Mouse (Mus musculus) CH12.LX (cell line): ENCODE measurements around the gene Lzts3. TPM values are rescaled to one million over a fixed set of nuclear protein-coding genes. Genes with fewer than 3 reads are reported as not detected.

ENCODE experiments used
- DNase-seq: peaks from one replicate; pipeline ENCODE4 v3.0.0-alpha.2; 2013; ENCODE audit errors: extremely low read depth
- H3K27ac ChIP-seq: 2 replicates; pipeline ENCODE4 v1.5.1; 2012; ENCODE audit warnings: low read depth, mild to moderate bottlenecking, control low read depth, moderate library complexity; ENCODE audit not compliant: insufficient read depth
- H3K27me3 ChIP-seq: replicated peaks from 2 replicates; pipeline ENCODE3; 2012; ENCODE audit warnings: inconsistent platforms
- H3K36me3 ChIP-seq, 2 experiments: replicated peaks in 1 of 2; 2 replicates each; pipeline versions ENCODE3 to v1.6.1; 2012; ENCODE audit warnings: inconsistent platforms in 1 of 2, low read length in 1 of 2, mild to moderate bottlenecking in 1 of 2, mixed read lengths in 1 of 2, moderate library complexity in 1 of 2; ENCODE audit not compliant: control insufficient read depth in 1 of 2, insufficient read depth in 1 of 2
- H3K4me1 ChIP-seq, 2 experiments: 2 replicates each; pipeline ENCODE4 v1.6.1; 2012; ENCODE audit warnings: inconsistent platforms in 1 of 2, moderate library complexity in 1 of 2; ENCODE audit not compliant: insufficient read depth in 2 of 2, control insufficient read depth in 1 of 2
- H3K4me2 ChIP-seq: 2 replicates; pipeline ENCODE4 v1.6.1; 2012; ENCODE audit warnings: low read depth, mild to moderate bottlenecking, control low read depth; ENCODE audit not compliant: poor library complexity, insufficient read depth, severe bottlenecking
- H3K4me3 ChIP-seq, 3 experiments: fragments of 150-350 bp in 1 of 3; sonication (generic) in 1 of 3; replicated peaks in 1 of 3; 2 replicates each; pipeline versions ENCODE3 to v1.5.1; 2011 to 2012; ENCODE audit warnings: low read depth in 2 of 3, low read length in 2 of 3, mild to moderate bottlenecking in 2 of 3, moderate library complexity in 2 of 3, control low read depth in 1 of 3, improper control_type of control experiment in 1 of 3, inconsistent platforms in 1 of 3, mixed read lengths in 1 of 3; ENCODE audit not compliant: poor library complexity in 1 of 3
- H3K79me2 ChIP-seq: replicated peaks from 2 replicates; pipeline ENCODE4 v1.6.1; 2012; ENCODE audit warnings: mild to moderate bottlenecking, moderate library complexity; ENCODE audit not compliant: control insufficient read depth, poor library complexity, insufficient read depth, severe bottlenecking; ENCODE audit errors: extremely low read depth
- H3K9ac ChIP-seq: 2 replicates; pipeline ENCODE4 v1.6.1; 2012; ENCODE audit warnings: low read depth, mild to moderate bottlenecking, control low read depth, moderate library complexity; ENCODE audit not compliant: insufficient read depth
- H3K9me3 ChIP-seq: replicated peaks from 2 replicates; pipeline ENCODE3; 2012; ENCODE audit warnings: low read length, inconsistent platforms, mixed read lengths
- CHD1 ChIP-seq: IDR thresholded peaks from 2 replicates; pipeline ENCODE4 v1.6.1; 2012; ENCODE audit warnings: low read depth, low read length, improper control_type of control experiment, inconsistent platforms
- CTCF ChIP-seq, 2 experiments: IDR thresholded peaks in 1 of 2; conservative IDR thresholded peaks in 1 of 2; 2 replicates each; pipeline ENCODE4 v1.5.1; 2011 to 2012; ENCODE audit warnings: low read depth in 2 of 2, low read length in 2 of 2, improper control_type of control experiment in 1 of 2, inconsistent platforms in 1 of 2, mild to moderate bottlenecking in 1 of 2, moderate library complexity in 1 of 2
- ELF1 ChIP-seq: IDR thresholded peaks from 2 replicates; pipeline ENCODE4 v1.6.1; 2014; ENCODE audit warnings: low read depth, mild to moderate bottlenecking, inconsistent platforms, low read length, improper control_type of control experiment
- ETS1 ChIP-seq: conservative IDR thresholded peaks from 2 replicates; pipeline ENCODE4 v1.6.1; 2012; ENCODE audit warnings: low read depth, mild to moderate bottlenecking, inconsistent platforms, low read length, improper control_type of control experiment, moderate library complexity
- HCFC1 ChIP-seq: IDR thresholded peaks from 2 replicates; pipeline ENCODE4 v1.6.1; 2012; ENCODE audit warnings: low read depth, mild to moderate bottlenecking, inconsistent platforms, low read length, improper control_type of control experiment
- JUN ChIP-seq: IDR thresholded peaks from 2 replicates; pipeline ENCODE4 v1.6.1; 2011; ENCODE audit warnings: low read depth, mild to moderate bottlenecking, low read length, improper control_type of control experiment, moderate library complexity; ENCODE audit not compliant: insufficient read depth
- MAZ ChIP-seq: IDR thresholded peaks from 2 replicates; pipeline ENCODE4 v1.6.1; 2012; ENCODE audit warnings: low read depth, mild to moderate bottlenecking, inconsistent platforms, low read length, improper control_type of control experiment, moderate library complexity
- MEF2A ChIP-seq: IDR thresholded peaks from 2 replicates; pipeline ENCODE4 v1.6.1; 2014; ENCODE audit warnings: low read depth, mild to moderate bottlenecking, inconsistent platforms, low read length, improper control_type of control experiment, borderline replicate concordance
- MYC ChIP-seq: IDR thresholded peaks from 2 replicates; pipeline ENCODE4 v1.6.1; 2011; ENCODE audit warnings: low read depth, mild to moderate bottlenecking, improper control_type of control experiment, low read length
- NELFE ChIP-seq: IDR thresholded peaks from 2 replicates; pipeline ENCODE4 v1.6.1; 2011; ENCODE audit warnings: low read depth, low read length, improper control_type of control experiment
- POLR2A ChIP-seq: IDR thresholded peaks from 2 replicates; pipeline ENCODE4 v1.6.1; 2011; ENCODE audit warnings: low read depth, mild to moderate bottlenecking, improper control_type of control experiment, low read length
- POLR2AphosphoS2 ChIP-seq: IDR thresholded peaks from 2 replicates; pipeline ENCODE4 v1.6.1; 2011; ENCODE audit warnings: low read depth, low read length, improper control_type of control experiment
- RAD21 ChIP-seq: IDR thresholded peaks from 2 replicates; pipeline ENCODE4 v1.6.1; 2011; ENCODE audit warnings: low read depth, mild to moderate bottlenecking, low read length, improper control_type of control experiment, moderate library complexity
- RCOR1 ChIP-seq: conservative IDR thresholded peaks from 2 replicates; pipeline ENCODE4 v1.6.1; 2012; ENCODE audit warnings: low read depth, mild to moderate bottlenecking, inconsistent platforms, low read length, improper control_type of control experiment
- SMC3 ChIP-seq: IDR thresholded peaks from 2 replicates; pipeline ENCODE4 v1.6.1; 2011; ENCODE audit warnings: low read depth, low read length, improper control_type of control experiment
- TCF12 ChIP-seq: IDR thresholded peaks from 2 replicates; pipeline ENCODE4 v1.6.1; 2014; ENCODE audit warnings: low read depth, mild to moderate bottlenecking, inconsistent platforms, low read length, improper control_type of control experiment
- ZKSCAN1 ChIP-seq: IDR thresholded peaks from 2 replicates; pipeline ENCODE4 v1.6.1; 2012; ENCODE audit warnings: low read depth, inconsistent platforms, low read length, improper control_type of control experiment, borderline replicate concordance
- ZNF384 ChIP-seq: IDR thresholded peaks from 2 replicates; pipeline ENCODE4 v1.6.1; 2012; ENCODE audit warnings: low read depth, low read length, improper control_type of control experiment, inconsistent platforms
- dilution Hi-C: fragments of 300-500 bp; cut with MboI; formaldehyde crosslinking; loops from 2 replicates; pipeline ENCODE4 v1.14.3; 2020; ENCODE audit warnings: low sequenced_read_pairs; ENCODE audit not compliant: extremely low pct_unique_long_range_greater_than_20kb, extremely low pct_ligation_motif_present
- in situ Hi-C: fragments of 300-500 bp; cut with MboI; formaldehyde crosslinking; loops from 3 replicates; pipeline ENCODE4 v1.14.3; 2019; ENCODE audit warnings: low sequenced_read_pairs, low pct_ligation_motif_present, low pct_unique_long_range_greater_than_20kb, mixed read lengths
- polyA plus RNA-seq: library from polyadenylated mRNA; unstranded; fragments of >175 nt; gene quantifications from 2 replicates; pipeline ENCODE4 v1.2.1, GENCODE M21; 2012; ENCODE audit warnings: low read depth; ENCODE audit not compliant: insufficient read length
- total RNA-seq, 2 experiments: library from RNA; depleted of rRNA; stranded (reverse); fragments of 300-350 nt in 1 of 2; fragments of >200 nt in 1 of 2; gene quantifications; 2 replicates each; pipeline ENCODE4 v1.2.3; 2012 to 2014

The Lzts3 gene
- total and polyA plus RNA-seq, 3 experiments, result 1.5 to 4.2 (median 3.9) TPM

GRCm38 (mm10) chr2:130597601-130598010, 45.0 kb downstream of the Lzts3 start:
- Histone ChIP-seq H3K4me2 (no peak overlapping the region), H3K27ac (no peak overlapping the region), H3K36me3 (peaks cover 62 to 84% of the 10 kb centered on the region in 2 experiments), H3K4me1 (no peaks in the 10 kb centered on the region)
- in situ Hi-C loops, result loop anchor here (10.0 kb wide), 1 partner anchor 167 kb away; no protein-coding TSS in a partner anchor
- TF ChIP-seq JUN, result no peak
- TF ChIP-seq ZNF384, result peak; percentile 27; the same call in 1 of the 2 replicates
- peak; percentile 52 for TF ChIP-seq SMC3
- TF ChIP-seq CTCF (conservative IDR thresholded peaks at IDR 0.05 in 1 of 2, IDR thresholded peaks at IDR 0.05 in 1 of 2; ENCODE audit: low read depth in 2 of 2, low read length in 2 of 2), result peak; percentile 35 to 67; a peak in 3 of 4 replicates
- no peak for TF ChIP-seq POLR2AphosphoS2
- no peak for TF ChIP-seq NELFE
- peak; percentile 44 for TF ChIP-seq RAD21
- TF ChIP-seq, all 38 proteins: peak for 4
- peak; percentile 34 for DNase-seq
- Histone ChIP-seq H3K9me3 (no peaks in the 10 kb centered on the region), H3K27me3 (no peaks in the 10 kb centered on the region), H3K4me3 (no peak overlapping the region), H3K79me2 (no peaks in the 10 kb centered on the region), H3K9ac (no peak overlapping the region)
- dilution Hi-C loops, result no loop called here

- H3K4me3 ChIP-seq, result no peak overlapping the region
- no peak overlapping the region for H3K9ac ChIP-seq
- no peaks in the 10 kb centered on the region for H3K27me3 ChIP-seq
- no peaks in the 10 kb centered on the region for H3K79me2 ChIP-seq
- H3K27ac ChIP-seq, result no peak overlapping the region
- TF ChIP-seq NELFE (no peak), CHD1 (no peak), RCOR1 (no peak), ETS1 (no peak), ELF1 (no peak)
- peaks cover 67 to 90% of the 10 kb centered on the region in 2 experiments for H3K36me3 ChIP-seq
- no peak for DNase-seq
- no peaks in the 10 kb centered on the region for H3K4me1 ChIP-seq
- dilution Hi-C loops (no loop called here), in situ Hi-C loops (loop anchor here (10.0 kb wide), 1 partner anchor 169 kb away; no protein-coding TSS in a partner anchor)
- H3K9me3 ChIP-seq, result no peaks in the 10 kb centered on the region
- no peak overlapping the region for H3K4me2 ChIP-seq
Measured at GRCm38 (mm10) chr2:130595596-130595995, 47.0 kb downstream of the Lzts3 start.

- Histone ChIP-seq H3K9ac (no peak overlapping the region), H3K36me3 (peaks cover 36 to 63% of the 10 kb centered on the region in 2 experiments), H3K27me3 (no peaks in the 10 kb centered on the region), H3K27ac (no peak overlapping the region), H3K4me3 (no peak overlapping the region), H3K9me3 (no peaks in the 10 kb centered on the region), H3K79me2 (no peaks in the 10 kb centered on the region), H3K4me1 (no peaks in the 10 kb centered on the region), H3K4me2 (no peak overlapping the region)
- TF ChIP-seq CTCF (conservative IDR thresholded peaks at IDR 0.05 in 1 of 2, IDR thresholded peaks at IDR 0.05 in 1 of 2; ENCODE audit: low read depth in 2 of 2, low read length in 2 of 2) (no peak), POLR2A (no peak), TCF12 (no peak), RCOR1 (no peak), NELFE (no peak), MAZ (no peak), JUN (no peak), ZKSCAN1 (no peak), MEF2A (no peak), SMC3 (no peak), HCFC1 (no peak), MYC (no peak)
- no peak for DNase-seq
- in situ Hi-C loops, result loop anchor here (10.0 kb wide), 1 partner anchor 174 kb away; no protein-coding TSS in a partner anchor
- dilution Hi-C loops, result no loop called here
Measured at GRCm38 (mm10) chr2:130591016-130591415, 51.6 kb downstream of the Lzts3 start.
